Mouse (Mus musculus) lung, embryonic 16.5 days (tissue): Measurements from ENCODE around the gene Mageh1. TPM values are rescaled to one million over a fixed set of nuclear protein-coding genes. Genes with fewer than 3 reads are reported as not detected.
"Not testable (repeated sequence)": the region's sequence is repeated elsewhere in the genome, so short reads cannot be mapped to it uniquely, and the experiment has no call there.

Source experiments
- ATAC-seq: fragments of 200-750 bp; cut with Nextera tagmentation; 2 replicates; pipeline ENCODE4 v1.8.0; 2017; ENCODE audit warnings: low read depth, mild to moderate bottlenecking, moderate library complexity
- H3K27ac ChIP-seq: fragments of 300-500 bp; sonication (generic); 2 replicates; pipeline ENCODE4 v1.5.1; 2014; ENCODE audit warnings: mild to moderate bottlenecking, control low read depth, low read length
- H3K27me3 ChIP-seq: fragments of 300-500 bp; sonication (generic); 2 replicates; pipeline ENCODE4 v1.6.1; 2014; ENCODE audit warnings: low read depth, low read length, mixed read lengths; ENCODE audit not compliant: control insufficient read depth, insufficient read depth
- H3K36me3 ChIP-seq: fragments of 300-500 bp; sonication (generic); 2 replicates; pipeline ENCODE4 v1.6.1; 2014; ENCODE audit warnings: low read length; ENCODE audit not compliant: control insufficient read depth, insufficient read depth
- H3K4me1 ChIP-seq: fragments of 300-500 bp; sonication (generic); replicated peaks from 2 replicates; pipeline ENCODE4 v1.6.1; 2014; ENCODE audit warnings: low read length, mixed read lengths; ENCODE audit not compliant: control insufficient read depth, insufficient read depth
- H3K4me2 ChIP-seq: fragments of 300-500 bp; sonication (generic); 2 replicates; pipeline ENCODE4 v1.6.1; 2014; ENCODE audit warnings: low read depth, low read length, control low read depth
- H3K4me3 ChIP-seq: fragments of 300-500 bp; sonication (generic); 2 replicates; pipeline ENCODE4 v1.5.1; 2014; ENCODE audit warnings: mild to moderate bottlenecking, low read length, control low read depth
- H3K9ac ChIP-seq: fragments of 300-500 bp; sonication (generic); 2 replicates; pipeline ENCODE4 v1.6.1; 2014; ENCODE audit warnings: low read length, control low read depth
- H3K9me3 ChIP-seq: fragments of 300-500 bp; sonication (generic); 2 replicates; pipeline ENCODE4 v1.6.1; 2016; ENCODE audit warnings: low read length; ENCODE audit not compliant: control insufficient read depth
- polyA plus RNA-seq: library from polyadenylated mRNA; unstranded; fragments of >200 nt; fragmentation: Nextera tagmentation; extraction: Ambion mirVana; gene quantifications from 2 replicates; pipeline ENCODE4 v1.2.1, GENCODE M21; 2015

Gene Mageh1
- polyA plus RNA-seq, 1 experiment from 2014 or later, result 48.9 TPM

- H3K36me3 ChIP-seq, H3K4me2 ChIP-seq, H3K27ac ChIP-seq, ATAC-seq, H3K4me3 ChIP-seq, H3K27me3 ChIP-seq, H3K9ac ChIP-seq, H3K4me1 ChIP-seq, H3K9me3 ChIP-seq: not testable (repeated sequence)
Observed at GRCm38 (mm10) chrX:152989852-152990251, 47.5 kb downstream of the Mageh1 start.

Other genes with a start within 250 kb of the Mageh1 start
- gene Usp51, start 31.1 kb downstream of the Mageh1 start, polyA plus RNA-seq, result 0.47 and 0.60 TPM in 2 replicates
- not detected in 2 replicates for gene Foxr2, start 81.2 kb upstream of the Mageh1 start, polyA plus RNA-seq
- 0.44 and 0.62 TPM in 2 replicates for gene Rragb, start 102.4 kb upstream of the Mageh1 start, polyA plus RNA-seq
- gene Klf8, start 199.9 kb upstream of the Mageh1 start, polyA plus RNA-seq, result 0.73 and 2.0 TPM in 2 replicates